Mouse (Mus musculus) intestine, postnatal 0 days (tissue): Measurements from ENCODE around the gene Mavs. TPM values are rescaled to one million over a fixed set of nuclear protein-coding genes. Genes with fewer than 3 reads are reported as not detected.

ENCODE experiments used
- ATAC-seq: fragments of 200-750 bp; cut with Nextera tagmentation; 2 replicates; pipeline ENCODE4 v1.8.0; 2017; ENCODE audit warnings: mild to moderate bottlenecking, moderate TSS enrichment, moderate library complexity
- H3K27ac ChIP-seq: fragments of 300-500 bp; sonication (generic); 2 replicates; pipeline ENCODE4 v1.5.1; 2014; ENCODE audit warnings: mild to moderate bottlenecking, low read depth, low read length, moderate library complexity
- H3K27me3 ChIP-seq: fragments of 300-500 bp; sonication (generic); replicated peaks from 2 replicates; pipeline ENCODE4 v1.6.1; 2014; ENCODE audit warnings: low read length, mixed read lengths; ENCODE audit not compliant: control insufficient read depth, insufficient read depth
- H3K36me3 ChIP-seq: fragments of 300-500 bp; sonication (generic); 2 replicates; pipeline ENCODE4 v1.6.1; 2014; ENCODE audit warnings: mild to moderate bottlenecking, moderate library complexity; ENCODE audit not compliant: control insufficient read depth, insufficient read depth
- H3K4me1 ChIP-seq: fragments of 300-500 bp; sonication (generic); replicated peaks from 2 replicates; pipeline ENCODE4 v1.6.1; 2014; ENCODE audit warnings: antibody characterized with exemption, low read length, mixed read lengths; ENCODE audit not compliant: control insufficient read depth, insufficient read depth
- H3K4me2 ChIP-seq: fragments of 300-500 bp; sonication (generic); replicated peaks from 2 replicates; pipeline ENCODE4 v1.6.1; 2014; ENCODE audit warnings: low read depth, mild to moderate bottlenecking, moderate library complexity
- H3K4me3 ChIP-seq: fragments of 300-500 bp; sonication (generic); 2 replicates; pipeline ENCODE4 v1.5.1; 2014; ENCODE audit warnings: low read depth, low read length
- H3K9ac ChIP-seq: fragments of 300-500 bp; sonication (generic); 2 replicates; pipeline ENCODE4 v1.6.1; 2014; ENCODE audit warnings: mild to moderate bottlenecking, low read depth, low read length
- H3K9me3 ChIP-seq: fragments of 300-500 bp; sonication (generic); 2 replicates; pipeline ENCODE4 v1.6.1; 2016; ENCODE audit warnings: mixed run types; ENCODE audit not compliant: control insufficient read depth
- CTCF ChIP-seq: sonication (generic); IDR thresholded peaks from 2 replicates; pipeline ENCODE4 v1.5.1; 2016; ENCODE audit warnings: low read depth, mild to moderate bottlenecking, control low read depth, antibody characterized with exemption, moderate library complexity
- WGBS: fragments of 180-500 bp; shearing (Covaris S2); extraction: QIAGEN DNeasy Blood & Tissue Kit; methylation state at CpG from one replicate; pipeline ENCODE4 v1.1.7; 2014; 5-methylcytosine and 5-hydroxymethylcytosine counted together
- polyA plus RNA-seq: library from polyadenylated mRNA; unstranded; fragments of >200 nt; fragmentation: Nextera tagmentation; extraction: Ambion mirVana; gene quantifications from 2 replicates; pipeline ENCODE4 v1.2.1, GENCODE M21; 2015

Gene Mavs
- polyA plus RNA-seq, 1 experiment from 2014 or later = 27.2 TPM

- WGBS = 2% methylated on average over 50 of the region's 50 CpGs
- Histone ChIP-seq H3K4me2 (peak overlapping the region; percentile 78), H3K9ac (peak overlapping the region; percentile 79), H3K27ac (peak overlapping the region; percentile 96), H3K9me3 (no peaks in the 10 kb centered on the region), H3K4me3 (peak overlapping the region; percentile 66), H3K27me3 (no peaks in the 10 kb centered on the region), H3K36me3 (peaks cover 6% of the 10 kb centered on the region; the same call in 1 of the 2 replicates), H3K4me1 (peaks cover 13% of the 10 kb centered on the region; the same call in 1 of the 2 replicates)
- TF ChIP-seq CTCF = peak; percentile 99
- peak; percentile 98 for ATAC-seq
Measured at GRCm38 (mm10) chr2:131209969-131210792, 23.7 kb upstream of the Mavs start.

- peak overlapping the region; percentile 96 for H3K27ac ChIP-seq
- ATAC-seq = no peak
- 47% methylated on average over 9 of the region's 9 CpGs for WGBS
- TF ChIP-seq CTCF = no peak
- H3K4me2 ChIP-seq = peak overlapping the region; percentile 78
- peaks cover 12% of the 10 kb centered on the region; the same call in 1 of the 2 replicates for H3K4me1 ChIP-seq
- peak overlapping the region; percentile 79 for H3K9ac ChIP-seq
- H3K36me3 ChIP-seq = peaks cover 6% of the 10 kb centered on the region; the same call in 1 of the 2 replicates
- peak overlapping the region; percentile 66 for H3K4me3 ChIP-seq
- no peaks in the 10 kb centered on the region for H3K9me3 ChIP-seq
- H3K27me3 ChIP-seq = no peaks in the 10 kb centered on the region
Measured at GRCm38 (mm10) chr2:131211026-131211615, 22.7 kb upstream of the Mavs start.

- Histone ChIP-seq H3K9me3 (no peaks in the 10 kb centered on the region), H3K9ac (no peak overlapping the region), H3K4me1 (peaks cover 12% of the 10 kb centered on the region; the same call in 1 of the 2 replicates), H3K36me3 (peaks cover 6% of the 10 kb centered on the region; the same call in 1 of the 2 replicates), H3K27me3 (no peaks in the 10 kb centered on the region), H3K4me2 (no peak overlapping the region), H3K4me3 (no peak overlapping the region), H3K27ac (peak overlapping the region; percentile 8; the same call in 1 of the 2 replicates)
- 55% methylated on average over 7 of the region's 7 CpGs for WGBS
- no peak for ATAC-seq
- no peak for TF ChIP-seq CTCF
Measured at GRCm38 (mm10) chr2:131213773-131214172, 20.1 kb upstream of the Mavs start.

GRCm38 (mm10) chr2:131215941-131216858 is 17.7 kb upstream of the Mavs start:
- Histone ChIP-seq H3K27ac (peak overlapping the region; percentile 77), H3K4me2 (no peak overlapping the region), H3K36me3 (peaks cover 6% of the 10 kb centered on the region; the same call in 1 of the 2 replicates), H3K9me3 (no peaks in the 10 kb centered on the region), H3K9ac (no peak overlapping the region), H3K4me1 (peaks cover 6% of the 10 kb centered on the region; the same call in 1 of the 2 replicates), H3K4me3 (no peak overlapping the region), H3K27me3 (no peaks in the 10 kb centered on the region)
- peak; percentile 63 for ATAC-seq
- no peak for TF ChIP-seq CTCF
- WGBS = 43% methylated on average over 7 of the region's 7 CpGs

GRCm38 (mm10) chr2:131220030-131220429 is 13.8 kb upstream of the Mavs start:
- ATAC-seq = no peak
- Histone ChIP-seq H3K4me3 (no peak overlapping the region), H3K9ac (no peak overlapping the region), H3K9me3 (no peaks in the 10 kb centered on the region), H3K4me2 (no peak overlapping the region), H3K4me1 (0 out of 2 replicates have a peak, but pooled peaks cover 2% of the 10 kb centered on the region), H3K36me3 (no peaks in the 10 kb centered on the region), H3K27me3 (no peaks in the 10 kb centered on the region), H3K27ac (no peak overlapping the region)
- TF ChIP-seq CTCF = no peak
- WGBS = 73% methylated on average over 4 of the region's 4 CpGs
